Mouse (Mus musculus): ENCODE measurements around the gene Olfr222. TPM values are rescaled to one million over a fixed set of nuclear protein-coding genes. Genes with fewer than 3 reads are reported as not detected.

The Olfr222 gene
- polyA plus RNA-seq, 1 experiment from 2014 or later: not detected

DNA sequence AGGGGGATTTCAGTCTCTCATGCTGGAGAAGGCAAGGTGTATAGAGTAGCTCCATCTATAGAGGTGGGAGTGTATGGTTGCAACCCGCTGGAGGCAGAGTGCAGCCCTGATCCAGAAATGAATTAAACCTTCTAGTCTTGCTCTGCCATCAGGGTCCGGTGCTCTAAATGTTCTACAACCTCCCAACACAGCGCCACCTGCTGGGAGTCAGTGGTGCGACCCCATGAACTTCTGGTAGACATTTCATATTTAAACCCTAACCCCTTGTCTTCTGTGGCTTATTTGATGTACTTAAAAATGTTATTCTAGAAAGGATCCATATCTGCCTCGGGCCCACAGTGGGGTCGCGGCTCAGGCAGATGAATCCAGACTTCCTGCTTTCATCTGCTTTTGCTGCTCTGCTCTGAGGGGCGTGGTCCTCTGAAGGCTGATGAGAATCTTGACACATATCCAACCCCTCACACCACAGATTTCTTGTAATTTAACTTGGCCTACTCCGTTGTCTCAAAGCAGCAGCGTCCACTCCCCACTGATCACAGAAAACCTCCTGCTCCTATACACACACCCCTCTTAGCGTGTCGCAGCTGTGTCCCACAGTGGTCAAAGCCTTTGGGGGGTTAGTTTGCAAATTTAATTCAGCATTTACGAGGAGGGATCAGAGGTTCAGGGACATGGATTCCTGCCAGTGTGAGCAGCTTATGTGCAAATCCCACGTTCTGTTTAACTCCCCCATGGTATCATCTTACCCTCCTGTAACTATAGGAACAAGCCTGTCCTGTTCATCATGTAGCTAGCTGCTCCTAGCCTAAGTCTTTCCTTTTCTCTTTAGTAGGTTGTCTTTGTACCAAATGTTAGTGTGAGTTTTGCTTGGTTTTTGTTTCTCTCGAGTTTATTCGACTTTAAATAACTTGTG is 38.6 kb downstream of the Olfr222 start:
- Histone ChIP-seq H3K4me2 (ENCODE audit: low read depth, low read length) (no peak overlapping the region), H3K4me3 (ENCODE audit: low read depth, low read length) (no peak overlapping the region), H3K9me3 (ENCODE audit: low read length) (no peaks in the 10 kb centered on the region), H3K4me1 (ENCODE audit: insufficient read depth) (peaks cover 12% of the 10 kb centered on the region), H3K36me3 (replicated peaks; ENCODE audit: insufficient read depth, low read length) (no peaks in the 10 kb centered on the region), H3K27me3 (ENCODE audit: insufficient read depth, low read length) (no peaks in the 10 kb centered on the region), H3K9ac (replicated peaks) (no peak overlapping the region), H3K27ac (ENCODE audit: low read depth) (no peak overlapping the region)
- ATAC-seq: no peak
- 66% methylated on average over 16 of the region's 16 CpGs for WGBS (ENCODE audit: insufficient replicate concordance)
- peak; percentile 44 for DNase-seq
- TF ChIP-seq EP300 (IDR thresholded peaks at IDR 0.05; ENCODE audit: low read depth) (no peak), CTCF (IDR thresholded peaks at IDR 0.05; ENCODE audit: low read depth) (peak; percentile 63)

DNA sequence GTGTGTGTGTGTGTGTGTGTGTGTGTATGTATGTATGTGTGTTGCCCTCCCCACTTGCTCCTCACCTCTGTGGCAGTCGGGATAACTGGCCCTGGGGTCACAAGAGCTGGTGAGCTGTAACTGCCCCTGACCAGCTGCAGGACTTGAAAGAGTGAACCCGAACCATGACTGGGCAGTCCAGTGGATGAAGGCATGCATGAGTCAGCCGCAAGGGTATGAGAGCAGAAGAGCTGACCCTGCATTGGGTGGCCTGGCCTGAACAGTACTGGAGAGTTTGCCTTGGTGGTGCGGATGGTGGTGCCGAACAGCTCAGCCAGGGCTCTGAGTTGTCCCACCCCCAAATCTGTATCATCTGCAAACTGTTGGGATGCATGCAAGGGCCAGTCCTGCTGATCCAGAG is 44.5 kb downstream of the Olfr222 start:
- H3K4me3 ChIP-seq (ENCODE audit: low read depth, low read length): no peak overlapping the region
- 66% methylated on average over 5 of the region's 5 CpGs for WGBS (ENCODE audit: insufficient replicate concordance)

DNA sequence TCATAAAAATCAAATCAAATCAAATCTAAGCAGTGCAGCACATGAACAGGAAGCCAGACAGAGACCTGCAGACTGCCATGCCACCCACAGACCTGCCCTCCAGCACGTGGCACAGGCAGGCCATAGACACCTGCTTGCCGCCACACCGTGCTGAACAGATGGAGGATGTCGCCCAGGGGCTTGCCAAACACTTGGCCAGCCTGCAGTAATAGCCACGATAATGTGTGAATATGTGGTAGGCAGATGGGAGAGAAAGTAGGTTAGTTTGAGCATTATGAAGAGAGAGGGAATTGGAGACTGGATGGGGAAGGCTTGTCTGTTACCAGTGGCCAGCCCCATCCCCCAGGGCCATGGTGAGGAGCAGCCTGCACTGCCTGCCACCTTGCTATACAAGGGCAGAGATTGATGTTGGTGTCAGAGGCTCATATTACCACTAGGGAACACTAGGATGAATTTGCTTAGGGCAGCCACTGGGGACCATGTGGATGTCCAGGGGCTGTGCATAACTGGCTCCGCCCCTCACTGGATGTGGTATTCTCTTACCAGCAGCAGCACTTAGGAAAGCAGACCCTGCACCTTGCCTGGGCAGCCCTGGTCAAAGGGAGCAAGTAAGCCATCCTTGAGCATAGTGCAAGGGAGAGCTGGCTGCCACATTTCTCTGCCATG is 45.0 kb downstream of the Olfr222 start:
- TF ChIP-seq EP300 (IDR thresholded peaks at IDR 0.05; ENCODE audit: low read depth): no peak
- TF ChIP-seq CTCF (IDR thresholded peaks at IDR 0.05; ENCODE audit: low read depth): no peak
- Histone ChIP-seq H3K36me3 (replicated peaks; ENCODE audit: insufficient read depth, low read length) (no peaks in the 10 kb centered on the region), H3K27me3 (ENCODE audit: insufficient read depth, low read length) (no peaks in the 10 kb centered on the region), H3K4me2 (ENCODE audit: low read depth, low read length) (no peak overlapping the region), H3K4me1 (ENCODE audit: insufficient read depth) (no peaks in the 10 kb centered on the region), H3K27ac (ENCODE audit: low read depth) (no peak overlapping the region), H3K9ac (replicated peaks) (no peak overlapping the region), H3K4me3 (ENCODE audit: low read depth, low read length) (no peak overlapping the region), H3K9me3 (ENCODE audit: low read length) (no peaks in the 10 kb centered on the region)
- no peak for ATAC-seq
- DNase-seq: no peak
- WGBS (ENCODE audit: insufficient replicate concordance): 59% methylated on average over 6 of the region's 6 CpGs

More for the DNA sequence above, 44.5 kb downstream of the Olfr222 start:
- H3K4me2 ChIP-seq (ENCODE audit: low read depth, low read length): no peak overlapping the region
- no peaks in the 10 kb centered on the region for H3K4me1 ChIP-seq (ENCODE audit: insufficient read depth)
- no peaks in the 10 kb centered on the region for H3K27me3 ChIP-seq (ENCODE audit: insufficient read depth, low read length)
- TF ChIP-seq CTCF (IDR thresholded peaks at IDR 0.05; ENCODE audit: low read depth) (no peak), EP300 (IDR thresholded peaks at IDR 0.05; ENCODE audit: low read depth) (no peak)
- no peak overlapping the region for H3K9ac ChIP-seq (replicated peaks)
- no peaks in the 10 kb centered on the region for H3K36me3 ChIP-seq (replicated peaks; ENCODE audit: insufficient read depth, low read length)
- H3K9me3 ChIP-seq (ENCODE audit: low read length): no peaks in the 10 kb centered on the region
- DNase-seq: no peak
- no peak overlapping the region for H3K27ac ChIP-seq (ENCODE audit: low read depth)
- ATAC-seq: no peak

DNA sequence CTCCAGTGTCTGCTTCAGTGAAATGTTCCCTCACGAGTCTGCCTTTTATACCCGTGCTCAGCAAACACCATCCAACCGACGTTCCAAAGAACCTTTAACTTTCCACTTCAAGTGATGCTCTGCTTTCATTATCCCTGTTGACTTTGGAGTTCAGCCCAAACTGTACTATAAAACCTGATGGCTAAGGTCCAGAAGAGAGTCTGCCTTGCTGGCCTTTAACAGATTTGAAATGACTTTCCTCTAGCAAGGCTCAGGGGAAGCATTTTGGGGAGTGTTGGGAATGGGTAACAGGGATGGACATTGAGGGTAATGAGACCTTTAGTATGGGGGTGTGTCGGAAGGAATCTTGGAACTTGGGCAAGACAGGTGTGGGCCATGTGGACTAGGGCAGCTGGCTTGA is 45.8 kb downstream of the Olfr222 start:
- H3K4me1 ChIP-seq (ENCODE audit: insufficient read depth): no peaks in the 10 kb centered on the region
- no peak overlapping the region for H3K9ac ChIP-seq (replicated peaks)
- DNase-seq (no peak), ATAC-seq (no peak)
- no peak overlapping the region for H3K4me2 ChIP-seq (ENCODE audit: low read depth, low read length)
- no peaks in the 10 kb centered on the region for H3K36me3 ChIP-seq (replicated peaks; ENCODE audit: insufficient read depth, low read length)
- H3K4me3 ChIP-seq (ENCODE audit: low read depth, low read length): no peak overlapping the region
- H3K27me3 ChIP-seq (ENCODE audit: insufficient read depth, low read length): no peaks in the 10 kb centered on the region
- H3K27ac ChIP-seq (ENCODE audit: low read depth): no peak overlapping the region
- TF ChIP-seq CTCF (IDR thresholded peaks at IDR 0.05; ENCODE audit: low read depth): no peak
- no peak for TF ChIP-seq EP300 (IDR thresholded peaks at IDR 0.05; ENCODE audit: low read depth)
- WGBS (ENCODE audit: insufficient replicate concordance): 63% methylated on average over 5 of the region's 5 CpGs
- H3K9me3 ChIP-seq (ENCODE audit: low read length): no peaks in the 10 kb centered on the region

DNA sequence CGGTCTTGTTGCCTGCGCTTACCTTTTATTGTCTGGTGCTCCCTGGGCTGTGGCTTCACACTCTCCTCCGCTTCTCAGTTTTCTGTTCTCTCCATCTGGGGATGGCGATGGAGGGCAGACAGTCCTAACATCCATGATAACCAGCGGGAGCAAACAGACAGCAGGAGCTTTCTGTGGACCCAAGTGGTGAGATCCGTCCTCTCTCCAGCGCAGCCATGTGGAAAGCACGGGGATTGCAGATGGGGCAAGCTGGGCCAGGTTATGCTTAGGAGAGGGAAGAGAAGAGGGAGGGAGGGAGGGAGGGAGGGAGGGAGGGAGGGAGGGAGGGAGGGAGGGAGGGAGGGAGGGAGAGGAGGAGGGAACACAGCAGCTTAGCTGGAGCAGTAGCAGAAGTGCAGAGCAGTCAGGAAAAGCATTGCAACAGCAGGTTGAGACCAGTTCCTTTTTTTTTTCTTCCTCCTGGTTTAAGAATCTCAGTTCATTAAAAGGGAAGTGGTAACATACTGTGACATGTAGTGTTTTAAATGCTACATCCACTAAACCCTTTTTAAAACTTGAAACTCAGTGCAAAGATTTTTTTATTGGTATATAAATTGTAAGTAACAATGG is 49.5 kb downstream of the Olfr222 start, which contains the start of gene Zkscan17:
Zkscan17 (minus strand) TSS at position 280 of the 609 bp plus-strand sequence.
- Histone ChIP-seq H3K27ac (ENCODE audit: low read depth) (peak within 1 kb of the TSS; percentile 39; the same call in 1 of the 2 replicates), H3K4me1 (ENCODE audit: insufficient read depth) (no peaks in the 10 kb centered on the region), H3K4me3 (ENCODE audit: low read depth, low read length) (no peak within 1 kb of the TSS), H3K9me3 (ENCODE audit: low read length) (no peaks in the 10 kb centered on the region), H3K27me3 (ENCODE audit: insufficient read depth, low read length) (no peaks in the 10 kb centered on the region), H3K4me2 (ENCODE audit: low read depth, low read length) (no peak within 1 kb of the TSS), H3K36me3 (replicated peaks; ENCODE audit: insufficient read depth, low read length) (no peaks in the 10 kb centered on the region), H3K9ac (replicated peaks) (no peak within 1 kb of the TSS)
- 44% methylated on average over 8 of the region's 8 CpGs for WGBS (ENCODE audit: insufficient replicate concordance)
- no peak for TF ChIP-seq EP300 (IDR thresholded peaks at IDR 0.05; ENCODE audit: low read depth)
- TF ChIP-seq CTCF (IDR thresholded peaks at IDR 0.05; ENCODE audit: low read depth): peak; percentile 42
- peak; percentile 42; the same call in 1 of the 2 replicates for ATAC-seq
- peak; percentile 61 for DNase-seq

DNA sequence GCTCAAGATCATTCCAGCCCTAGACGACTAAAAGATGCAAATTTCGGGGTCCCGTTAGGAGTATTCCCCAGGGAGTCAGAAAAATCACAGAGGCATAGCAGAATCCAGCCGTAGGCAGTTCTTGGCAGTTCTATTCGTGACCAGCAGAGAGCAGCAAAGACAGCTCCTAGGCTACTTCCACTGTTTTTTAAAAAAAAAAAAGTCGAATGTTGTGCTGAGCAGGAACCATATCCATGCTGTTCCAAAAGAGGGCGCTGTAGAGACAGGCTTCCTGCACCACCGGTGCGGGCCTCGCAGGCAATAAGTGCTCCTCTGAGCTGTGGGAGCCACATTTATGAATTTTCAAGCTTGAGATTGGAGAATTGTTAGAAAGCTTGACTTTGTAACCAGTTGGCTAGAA is 50.8 kb downstream of the Olfr222 start:
- 9% methylated on average over 10 of the region's 10 CpGs for WGBS (ENCODE audit: insufficient replicate concordance)
- ATAC-seq: peak; percentile 68
- Histone ChIP-seq H3K27ac (ENCODE audit: low read depth) (no peak overlapping the region), H3K4me1 (ENCODE audit: insufficient read depth) (no peaks in the 10 kb centered on the region), H3K4me3 (ENCODE audit: low read depth, low read length) (no peak overlapping the region), H3K4me2 (ENCODE audit: low read depth, low read length) (no peak overlapping the region), H3K9ac (replicated peaks) (no peak overlapping the region), H3K27me3 (ENCODE audit: insufficient read depth, low read length) (no peaks in the 10 kb centered on the region), H3K36me3 (replicated peaks; ENCODE audit: insufficient read depth, low read length) (no peaks in the 10 kb centered on the region), H3K9me3 (ENCODE audit: low read length) (no peaks in the 10 kb centered on the region)
- TF ChIP-seq EP300 (IDR thresholded peaks at IDR 0.05; ENCODE audit: low read depth): no peak
- peak; percentile 91 for TF ChIP-seq CTCF (IDR thresholded peaks at IDR 0.05; ENCODE audit: low read depth)
- peak; percentile 72 for DNase-seq
